Mouse (Mus musculus): ENCODE measurements around the gene Gla.

GRCm38 (mm10) chrX:134588261-134588660, 12.7 kb downstream of the Gla start:
- no peak for TF ChIP-seq CTCF (IDR thresholded peaks at IDR 0.05)
- no peak for TF ChIP-seq POLR2A (IDR thresholded peaks at IDR 0.05; ENCODE audit: insufficient read depth, low read depth, low read length)
- no peak for TF ChIP-seq EP300 (IDR thresholded peaks at IDR 0.05; ENCODE audit: insufficient read depth, low read depth, low read length)
